Mouse (Mus musculus) cerebellum, adult 2 months (tissue): ENCODE results near the gene Ass1. TPM values are rescaled to one million over a fixed set of nuclear protein-coding genes. Genes with fewer than 3 reads are reported as not detected.
"Not testable (repeated sequence)": the region's sequence is repeated elsewhere in the genome, so short reads cannot be mapped to it uniquely, and the experiment has no call there.

Source experiments
- DNase-seq, 2 experiments: peaks; one replicate each; pipeline ENCODE4 v3.0.0; 2021
- H3K27ac ChIP-seq: fragments of 200-500 bp; 2 replicates; pipeline ENCODE4 v1.5.1; 2012; ENCODE audit warnings: low read length, control low read depth, inconsistent platforms; ENCODE audit not compliant: insufficient read depth
- H3K27me3 ChIP-seq: fragments of 200-500 bp; 2 replicates; pipeline ENCODE4 v1.6.1; 2012; ENCODE audit warnings: inconsistent platforms, mild to moderate bottlenecking, low read length, moderate library complexity; ENCODE audit not compliant: control insufficient read depth, insufficient read depth
- H3K4me1 ChIP-seq: fragments of 200-500 bp; 2 replicates; pipeline ENCODE4 v1.6.1; 2011; ENCODE audit warnings: low read length; ENCODE audit not compliant: control insufficient read depth, insufficient read depth
- H3K4me3 ChIP-seq: fragments of 200-500 bp; replicated peaks from 2 replicates; pipeline ENCODE3; 2011; ENCODE audit warnings: mild to moderate bottlenecking, low read depth, low read length, control low read depth; ENCODE audit not compliant: insufficient read depth
- CTCF ChIP-seq: fragments of 200-500 bp; IDR thresholded peaks from 2 replicates; pipeline ENCODE4 v1.5.1; 2011; ENCODE audit warnings: low read depth, mild to moderate bottlenecking, control low read depth, low read length, moderate library complexity, borderline replicate concordance; ENCODE audit not compliant: insufficient read depth
- POLR2A ChIP-seq: fragments of 200-500 bp; IDR thresholded peaks from 2 replicates; pipeline ENCODE4 v1.6.1; 2011; ENCODE audit warnings: low read length, control low read depth, borderline replicate concordance; ENCODE audit not compliant: insufficient read depth
- WGBS: fragments of 180-500 bp; shearing (Covaris S2); methylation state at CpG from one replicate; pipeline ENCODE4 v1.1.7; 2018; 5-methylcytosine and 5-hydroxymethylcytosine counted together
- polyA plus RNA-seq: library from polyadenylated mRNA; depleted of rRNA; stranded (reverse); fragments of >200 nt; gene quantifications from 2 replicates; pipeline ENCODE4 v1.2.3, GENCODE M21; 2012

Gene Ass1
- polyA plus RNA-seq, 1 experiment = 29.9 TPM

DNA sequence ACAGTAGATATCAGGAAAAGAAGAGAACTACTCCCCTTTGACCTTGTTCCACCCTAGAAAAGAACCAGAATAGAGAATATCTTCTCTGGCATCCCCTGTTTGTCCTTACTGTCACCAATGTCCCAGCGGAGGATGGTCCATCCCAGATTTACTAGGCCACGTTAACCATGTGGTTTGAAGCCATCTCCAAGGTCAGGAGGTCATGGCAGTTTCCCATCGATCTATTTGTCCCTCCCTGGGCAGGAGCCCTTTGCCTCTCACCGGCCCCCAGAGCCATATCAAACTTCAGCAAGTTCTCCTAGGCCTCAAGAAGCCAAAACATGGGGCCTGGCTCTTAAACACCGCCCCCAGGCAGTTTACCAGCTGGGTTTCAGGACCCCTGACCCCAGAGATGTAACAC, 60.2 kb downstream of the Ass1 start:
- no peak for TF ChIP-seq POLR2A
- TF ChIP-seq CTCF = no peak
- 74% methylated on average over 5 of the region's 5 CpGs for WGBS
- no peaks in the 10 kb centered on the region for H3K4me1 ChIP-seq

GRCm38 (mm10) chr2:31537054-31537453, 67.0 kb downstream of the Ass1 start:
- H3K4me3 ChIP-seq = no peak overlapping the region
- no peaks in the 10 kb centered on the region for H3K4me1 ChIP-seq
- H3K27ac ChIP-seq = no peak overlapping the region
- no peak for DNase-seq
- H3K27me3 ChIP-seq = no peaks in the 10 kb centered on the region
- WGBS = 38% methylated on average over 5 of the region's 5 CpGs
- TF ChIP-seq POLR2A (no peak), CTCF (no peak)

More for the DNA sequence above, 60.2 kb downstream of the Ass1 start:
- DNase-seq = no peak
- Histone ChIP-seq H3K27me3 (no peaks in the 10 kb centered on the region), H3K27ac (no peak overlapping the region), H3K4me3 (no peak overlapping the region)

DNA sequence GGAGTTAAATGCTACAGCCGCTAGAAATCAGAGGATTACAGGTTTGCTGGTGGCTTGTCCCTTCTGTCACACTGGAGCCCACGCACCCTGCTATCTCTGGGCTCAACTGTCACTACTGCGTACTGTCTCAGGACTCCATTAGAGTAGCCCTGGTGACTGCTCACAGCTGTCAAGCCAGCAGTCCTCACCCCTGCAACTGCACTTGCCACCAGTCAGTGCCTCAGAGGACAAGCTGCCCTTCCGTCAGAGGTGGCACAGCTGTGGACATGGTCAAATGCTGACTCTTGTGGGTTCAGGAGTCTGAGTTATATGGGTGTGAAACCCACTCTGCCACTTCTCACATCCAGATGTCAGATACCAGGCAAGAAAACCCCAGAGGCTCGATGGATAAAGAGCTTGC, 68.7 kb downstream of the Ass1 start:
- no peak overlapping the region for H3K27ac ChIP-seq
- H3K4me1 ChIP-seq = no peaks in the 10 kb centered on the region
- no peak for TF ChIP-seq CTCF
- no peak for TF ChIP-seq POLR2A
- H3K27me3 ChIP-seq = no peaks in the 10 kb centered on the region
- 55% methylated on average over 5 of the region's 5 CpGs for WGBS
- no peak overlapping the region for H3K4me3 ChIP-seq
- no peak for DNase-seq

DNA sequence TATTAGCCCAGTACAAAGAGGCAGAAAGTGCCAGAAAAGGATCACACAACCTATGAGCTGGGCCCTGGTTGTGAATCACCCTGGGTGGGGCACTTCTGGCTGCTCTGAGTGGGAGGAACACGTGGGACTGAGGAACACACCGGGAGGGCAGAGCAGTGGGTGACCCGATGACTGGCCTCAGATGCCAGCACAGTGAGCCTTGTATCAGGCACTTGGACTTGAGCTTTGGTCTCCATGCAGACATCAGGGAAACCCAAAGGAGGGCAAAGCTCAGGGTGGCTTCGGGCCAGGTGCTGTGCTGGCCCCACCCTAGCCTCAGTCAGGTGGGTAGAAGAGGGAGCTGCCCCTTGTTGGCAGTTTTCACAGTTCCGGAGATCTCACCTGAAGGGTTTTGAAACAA, 71.6 kb downstream of the Ass1 start:
- TF ChIP-seq POLR2A (no peak), CTCF (no peak)
- 75% methylated on average over 5 of the region's 5 CpGs for WGBS
- no peaks in the 10 kb centered on the region for H3K27me3 ChIP-seq
- DNase-seq = no peak
- no peaks in the 10 kb centered on the region for H3K4me1 ChIP-seq
- no peak overlapping the region for H3K27ac ChIP-seq
- no peak overlapping the region for H3K4me3 ChIP-seq

DNA sequence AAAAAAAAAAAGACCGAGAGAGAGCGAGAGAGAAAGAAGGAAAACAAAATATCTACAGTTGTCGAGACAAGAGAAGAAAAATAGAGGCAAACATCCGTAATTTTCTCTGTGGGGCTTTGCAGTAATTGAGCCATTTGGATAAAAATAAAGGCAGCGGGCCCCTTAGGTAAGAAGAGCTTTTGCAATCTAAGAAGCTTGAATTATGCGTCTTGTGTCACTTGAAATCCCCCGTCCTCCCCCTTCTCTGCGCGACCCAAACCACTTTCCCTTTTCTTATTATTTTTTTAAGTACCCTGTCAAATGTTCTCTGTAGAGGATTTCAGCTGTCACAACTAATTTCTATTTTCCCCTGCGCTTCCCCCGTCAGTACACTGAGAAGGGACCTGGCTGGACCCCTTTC, 77.7 kb downstream of the Ass1 start:
- no peak overlapping the region for H3K27ac ChIP-seq
- H3K4me3 ChIP-seq = no peak overlapping the region
- no peaks in the 10 kb centered on the region for H3K27me3 ChIP-seq
- no peaks in the 10 kb centered on the region for H3K4me1 ChIP-seq
- no peak for DNase-seq
- TF ChIP-seq CTCF = no peak
- no peak for TF ChIP-seq POLR2A
- WGBS = 81% methylated on average over 11 of the region's 11 CpGs

DNA sequence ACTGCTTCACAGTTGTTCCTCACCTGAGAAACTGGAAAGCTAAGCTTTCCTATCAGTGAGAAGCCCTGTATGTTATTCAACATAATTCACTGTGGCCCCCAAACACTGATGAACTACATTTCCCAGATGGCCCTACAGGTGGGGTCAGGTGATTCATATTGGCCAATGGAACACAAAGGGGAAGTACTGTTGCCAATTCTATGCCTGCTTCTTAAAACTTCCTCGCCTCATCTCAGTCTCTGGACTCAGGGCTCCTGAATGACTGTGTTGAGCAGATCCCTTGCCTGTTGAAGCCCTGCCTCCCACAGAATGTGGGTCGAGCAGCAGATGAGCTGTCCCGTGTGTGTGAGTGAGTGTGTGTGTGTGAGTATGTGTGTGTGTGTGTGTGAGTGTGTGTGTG, 80.5 kb downstream of the Ass1 start:
- WGBS = 67% methylated on average over 3 of the region's 3 CpGs
- no peak for TF ChIP-seq CTCF
- TF ChIP-seq POLR2A = no peak
- no peak for DNase-seq

DNA sequence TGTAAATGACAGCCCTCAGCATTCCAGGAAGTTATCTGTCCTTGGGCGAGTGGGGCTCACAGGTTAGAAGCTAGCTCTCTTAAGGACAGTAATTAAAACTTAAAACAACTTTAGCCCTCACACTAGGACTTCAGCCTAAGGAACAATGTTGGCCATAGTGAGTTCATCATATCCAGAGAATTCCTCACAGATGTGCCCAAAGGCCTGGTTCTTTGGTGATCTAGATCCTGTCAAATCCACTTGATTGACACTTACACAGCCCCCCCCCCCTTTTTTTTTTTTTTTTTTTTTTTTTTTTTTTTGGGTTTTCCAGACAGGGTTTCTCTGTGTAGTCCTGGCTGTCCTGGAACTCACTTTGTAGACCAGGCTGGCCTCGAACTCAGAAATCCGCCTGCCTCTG, 81.3 kb downstream of the Ass1 start:
- H3K4me3 ChIP-seq, DNase-seq, H3K4me1 ChIP-seq, H3K27ac ChIP-seq, H3K27me3 ChIP-seq: not testable (repeated sequence)
- 76% methylated on average over 1 of the region's 3 CpGs for WGBS

More for the DNA sequence above, 80.5 kb downstream of the Ass1 start:
- Histone ChIP-seq H3K27me3 (no peaks in the 10 kb centered on the region), H3K4me3 (no peak overlapping the region), H3K4me1 (no peaks in the 10 kb centered on the region), H3K27ac (no peak overlapping the region)

- TF ChIP-seq CTCF (no peak), POLR2A (no peak)
- Histone ChIP-seq H3K27ac (no peak overlapping the region), H3K4me3 (no peak overlapping the region), H3K27me3 (no peaks in the 10 kb centered on the region), H3K4me1 (no peaks in the 10 kb centered on the region)
- DNase-seq = no peak
- 84% methylated on average over 10 of the region's 10 CpGs for WGBS
Measured at GRCm38 (mm10) chr2:31551971-31552370, 82.0 kb downstream of the Ass1 start.
